Mouse (Mus musculus): Measurements from ENCODE around the gene Rbp7. TPM values are rescaled to one million over a fixed set of nuclear protein-coding genes. Genes with fewer than 3 reads are reported as not detected.

Gene Rbp7
- polyA plus RNA-seq (2015; fragmentation: Nextera tagmentation; extraction: Ambion mirVana), result 0.14 TPM in 1 of 2 replicates, not detected in the other

GRCm38 (mm10) chr4:149454879-149455278, at the start of gene Rbp7:
Gene Rbp7 (minus strand): TSS chr4:149454978.
- H3K27me3 ChIP-seq (ENCODE audit: control insufficient read depth, insufficient read depth, low read depth, low read length), result no peaks in the 10 kb centered on the region
- H3K4me1 ChIP-seq (ENCODE audit: control insufficient read depth, low read depth, low read length), result no peaks in the 10 kb centered on the region
- no peak within 1 kb of the TSS for H3K4me3 ChIP-seq (ENCODE audit: low read depth, low read length)
- 52% methylated on average over 8 of the region's 8 CpGs for WGBS (ENCODE audit: insufficient replicate concordance)
- H3K36me3 ChIP-seq (ENCODE audit: control insufficient read depth, insufficient read depth), result no peaks in the 10 kb centered on the region
- no peak within 1 kb of the TSS for H3K27ac ChIP-seq (ENCODE audit: low read length)
- no peak within 1 kb of the TSS for H3K4me2 ChIP-seq (ENCODE audit: low read depth, low read length)
- ATAC-seq (ENCODE audit: low read depth), result no peak
- H3K9me3 ChIP-seq (replicated peaks; ENCODE audit: control insufficient read depth, low read length), result no peaks in the 10 kb centered on the region
- no peak within 1 kb of the TSS for H3K9ac ChIP-seq (ENCODE audit: low read depth, low read length)

GRCm38 (mm10) chr4:149504363-149504762, 49.6 kb upstream of the Rbp7 start:
- no peak overlapping the region for H3K4me3 ChIP-seq (ENCODE audit: low read depth, low read length)
- ATAC-seq (ENCODE audit: low read depth), result no peak
- WGBS (ENCODE audit: insufficient replicate concordance), result 68% methylated on average over 5 of the region's 5 CpGs
- no peak overlapping the region for H3K27ac ChIP-seq (ENCODE audit: low read length)
- H3K9me3 ChIP-seq (replicated peaks; ENCODE audit: control insufficient read depth, low read length), result no peaks in the 10 kb centered on the region
- no peaks in the 10 kb centered on the region for H3K4me1 ChIP-seq (ENCODE audit: control insufficient read depth, low read depth, low read length)
- no peaks in the 10 kb centered on the region for H3K36me3 ChIP-seq (ENCODE audit: control insufficient read depth, insufficient read depth)
- H3K9ac ChIP-seq (ENCODE audit: low read depth, low read length), result no peak overlapping the region
- H3K4me2 ChIP-seq (ENCODE audit: low read depth, low read length), result no peak overlapping the region
- no peaks in the 10 kb centered on the region for H3K27me3 ChIP-seq (ENCODE audit: control insufficient read depth, insufficient read depth, low read depth, low read length)

DNA sequence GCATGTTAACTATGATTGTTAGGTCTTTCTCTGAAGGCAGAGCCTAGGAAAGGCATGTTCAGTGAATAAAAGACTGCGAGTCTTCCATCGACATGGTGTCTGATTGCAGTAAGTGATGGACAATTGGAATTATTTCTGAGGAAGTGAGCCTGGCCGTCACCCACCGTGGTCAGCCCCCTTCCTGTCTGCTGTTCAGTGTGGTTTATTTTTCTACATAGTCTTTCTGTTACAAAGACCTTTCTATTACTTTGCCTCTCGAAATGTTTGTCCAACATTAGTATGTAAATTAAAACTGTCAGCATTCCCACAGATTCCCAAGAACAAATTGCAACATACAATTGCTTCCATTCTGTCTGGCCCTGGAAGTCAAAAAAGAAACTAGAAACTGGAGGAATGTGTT, 45.0 kb upstream of the Rbp7 start:
- Histone ChIP-seq H3K4me2 (ENCODE audit: low read depth, low read length) (no peak overlapping the region), H3K9me3 (replicated peaks; ENCODE audit: control insufficient read depth, low read length) (no peaks in the 10 kb centered on the region), H3K4me3 (ENCODE audit: low read depth, low read length) (no peak overlapping the region), H3K4me1 (ENCODE audit: control insufficient read depth, low read depth, low read length) (no peaks in the 10 kb centered on the region), H3K27me3 (ENCODE audit: control insufficient read depth, insufficient read depth, low read depth, low read length) (no peaks in the 10 kb centered on the region), H3K36me3 (ENCODE audit: control insufficient read depth, insufficient read depth) (peaks cover 6% of the 10 kb centered on the region; the same call in 1 of the 2 replicates), H3K27ac (ENCODE audit: low read length) (no peak overlapping the region), H3K9ac (ENCODE audit: low read depth, low read length) (no peak overlapping the region)
- ATAC-seq (ENCODE audit: low read depth), result no peak
- 43% methylated on average over 5 of the region's 5 CpGs for WGBS (ENCODE audit: insufficient replicate concordance)

DNA sequence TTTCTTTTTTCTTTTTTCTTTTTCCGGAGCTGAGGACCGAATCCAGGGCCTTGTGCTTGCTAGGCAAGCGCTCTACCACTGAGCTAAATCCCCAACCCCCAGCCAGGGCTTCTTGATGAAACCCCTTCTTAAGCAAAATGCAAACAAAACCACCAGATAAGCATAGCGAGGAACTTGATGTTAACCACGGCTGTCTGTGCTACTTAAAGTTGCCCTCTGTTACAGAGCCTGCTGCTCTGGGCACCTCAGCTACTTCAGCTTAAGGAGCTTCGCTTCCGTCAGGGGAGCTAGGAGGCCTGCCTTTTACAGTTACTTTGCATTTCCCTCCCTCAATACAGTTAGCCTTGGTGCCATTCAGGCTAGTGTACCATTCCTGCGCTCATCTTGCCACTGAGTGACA, 44.1 kb upstream of the Rbp7 start:
- Histone ChIP-seq H3K9ac (ENCODE audit: low read depth, low read length) (no peak overlapping the region), H3K36me3 (ENCODE audit: control insufficient read depth, insufficient read depth) (peaks cover 11% of the 10 kb centered on the region; the same call in 1 of the 2 replicates), H3K27me3 (ENCODE audit: control insufficient read depth, insufficient read depth, low read depth, low read length) (no peaks in the 10 kb centered on the region), H3K9me3 (replicated peaks; ENCODE audit: control insufficient read depth, low read length) (no peaks in the 10 kb centered on the region), H3K4me2 (ENCODE audit: low read depth, low read length) (no peak overlapping the region), H3K4me1 (ENCODE audit: control insufficient read depth, low read depth, low read length) (no peaks in the 10 kb centered on the region), H3K27ac (ENCODE audit: low read length) (no peak overlapping the region), H3K4me3 (ENCODE audit: low read depth, low read length) (no peak overlapping the region)
- ATAC-seq (ENCODE audit: low read depth), result no peak
- 63% methylated on average over 8 of the region's 8 CpGs for WGBS (ENCODE audit: insufficient replicate concordance)

GRCm38 (mm10) chr4:149496612-149497011, 41.8 kb upstream of the Rbp7 start:
- no peaks in the 10 kb centered on the region for H3K9me3 ChIP-seq (replicated peaks; ENCODE audit: control insufficient read depth, low read length)
- no peaks in the 10 kb centered on the region for H3K27me3 ChIP-seq (ENCODE audit: control insufficient read depth, insufficient read depth, low read depth, low read length)
- no peak overlapping the region for H3K4me2 ChIP-seq (ENCODE audit: low read depth, low read length)
- no peaks in the 10 kb centered on the region for H3K4me1 ChIP-seq (ENCODE audit: control insufficient read depth, low read depth, low read length)
- peaks cover 15% of the 10 kb centered on the region for H3K36me3 ChIP-seq (ENCODE audit: control insufficient read depth, insufficient read depth)
- no peak for ATAC-seq (ENCODE audit: low read depth)
- H3K27ac ChIP-seq (ENCODE audit: low read length), result no peak overlapping the region
- H3K9ac ChIP-seq (ENCODE audit: low read depth, low read length), result no peak overlapping the region
- no peak overlapping the region for H3K4me3 ChIP-seq (ENCODE audit: low read depth, low read length)
- WGBS (ENCODE audit: insufficient replicate concordance), result 68% methylated on average over 2 of the region's 2 CpGs

DNA sequence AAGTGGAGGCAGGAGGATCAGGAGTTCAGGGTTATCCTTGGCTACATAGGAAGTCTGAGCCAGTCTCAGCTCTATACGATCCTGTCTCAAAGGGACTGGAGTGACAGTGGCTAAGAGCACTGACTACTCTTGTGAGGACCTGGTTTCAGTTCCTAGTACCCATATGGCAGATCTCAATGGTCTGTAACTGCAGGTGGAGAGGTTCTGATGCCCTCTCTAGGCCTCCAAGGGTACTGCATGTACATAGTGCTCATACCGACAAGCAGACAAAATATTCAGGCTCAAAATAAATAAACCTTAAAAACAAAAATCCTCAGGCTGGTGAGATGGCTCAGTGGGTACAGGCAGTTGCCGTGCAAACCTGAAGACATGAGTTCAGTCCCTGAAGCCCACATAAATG, 36.4 kb upstream of the Rbp7 start:
- Histone ChIP-seq H3K9ac (ENCODE audit: low read depth, low read length) (no peak overlapping the region), H3K4me1 (ENCODE audit: control insufficient read depth, low read depth, low read length) (peaks cover 5% of the 10 kb centered on the region), H3K27me3 (ENCODE audit: control insufficient read depth, insufficient read depth, low read depth, low read length) (no peaks in the 10 kb centered on the region), H3K4me3 (ENCODE audit: low read depth, low read length) (no peak overlapping the region), H3K4me2 (ENCODE audit: low read depth, low read length) (no peak overlapping the region), H3K36me3 (ENCODE audit: control insufficient read depth, insufficient read depth) (peaks cover 24% of the 10 kb centered on the region), H3K27ac (ENCODE audit: low read length) (no peak overlapping the region), H3K9me3 (replicated peaks; ENCODE audit: control insufficient read depth, low read length) (no peaks in the 10 kb centered on the region)
- no peak for ATAC-seq (ENCODE audit: low read depth)
- 84% methylated on average over 3 of the region's 3 CpGs for WGBS (ENCODE audit: insufficient replicate concordance)

DNA sequence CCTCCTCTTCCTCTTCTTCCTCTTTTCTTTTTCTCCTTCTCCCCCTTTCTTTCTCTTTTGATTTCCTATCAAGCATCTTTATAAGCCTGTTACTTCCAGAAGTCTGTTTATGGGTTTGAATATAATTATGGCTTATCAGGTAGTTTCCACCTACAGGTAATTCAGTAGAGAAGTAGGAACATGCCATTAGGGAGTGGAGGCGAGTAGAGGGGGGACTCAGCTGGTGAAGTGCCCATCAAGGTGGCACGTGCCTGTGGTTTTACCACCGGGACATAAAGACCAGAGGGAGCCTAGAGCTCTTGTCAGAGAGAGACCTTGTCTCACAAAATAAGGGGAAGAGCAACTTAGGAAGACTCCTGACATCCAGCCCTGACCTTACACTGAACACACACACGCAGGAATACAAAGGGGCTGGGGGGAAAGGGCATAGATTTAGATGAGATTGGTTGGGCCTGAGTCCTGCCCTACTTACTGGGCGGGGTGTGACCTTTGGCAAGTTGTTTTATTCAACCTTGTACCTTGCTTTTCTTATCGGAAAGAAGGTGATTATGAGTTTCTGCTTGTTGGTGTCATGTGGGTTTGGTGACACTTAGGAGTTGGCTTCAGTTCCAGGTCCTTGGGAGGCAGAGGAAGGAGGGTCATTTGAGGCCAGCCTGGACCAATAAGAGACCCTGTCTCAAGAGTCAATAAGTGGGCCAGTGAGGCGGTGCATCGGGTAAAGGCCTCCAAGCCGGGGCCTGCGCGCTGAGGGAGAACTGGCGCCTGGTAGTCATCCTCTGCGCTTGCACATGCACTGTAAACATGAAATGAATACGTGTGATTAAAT, 34.9 kb upstream of the Rbp7 start:
- H3K36me3 ChIP-seq (ENCODE audit: control insufficient read depth, insufficient read depth), result peaks cover 21% of the 10 kb centered on the region
- 83% methylated on average over 14 of the region's 14 CpGs for WGBS (ENCODE audit: insufficient replicate concordance)

GRCm38 (mm10) chr4:149487729-149488128, 33.0 kb upstream of the Rbp7 start:
- Histone ChIP-seq H3K9ac (ENCODE audit: low read depth, low read length) (no peak overlapping the region), H3K9me3 (replicated peaks; ENCODE audit: control insufficient read depth, low read length) (no peaks in the 10 kb centered on the region), H3K4me2 (ENCODE audit: low read depth, low read length) (no peak overlapping the region), H3K4me1 (ENCODE audit: control insufficient read depth, low read depth, low read length) (peaks cover 9% of the 10 kb centered on the region), H3K4me3 (ENCODE audit: low read depth, low read length) (no peak overlapping the region), H3K27me3 (ENCODE audit: control insufficient read depth, insufficient read depth, low read depth, low read length) (no peaks in the 10 kb centered on the region), H3K27ac (ENCODE audit: low read length) (no peak overlapping the region), H3K36me3 (ENCODE audit: control insufficient read depth, insufficient read depth) (peaks cover 14% of the 10 kb centered on the region)
- WGBS (ENCODE audit: insufficient replicate concordance), result 85% methylated on average over 12 of the region's 12 CpGs
- ATAC-seq (ENCODE audit: low read depth), result no peak

More for the DNA sequence above, 34.9 kb upstream of the Rbp7 start:
- peaks cover 6% of the 10 kb centered on the region for H3K4me1 ChIP-seq (ENCODE audit: control insufficient read depth, low read depth, low read length)
- H3K27ac ChIP-seq (ENCODE audit: low read length), result no peak overlapping the region
- no peaks in the 10 kb centered on the region for H3K9me3 ChIP-seq (replicated peaks; ENCODE audit: control insufficient read depth, low read length)
- no peak overlapping the region for H3K4me2 ChIP-seq (ENCODE audit: low read depth, low read length)
- H3K27me3 ChIP-seq (ENCODE audit: control insufficient read depth, insufficient read depth, low read depth, low read length), result no peaks in the 10 kb centered on the region
- H3K9ac ChIP-seq (ENCODE audit: low read depth, low read length), result no peak overlapping the region
- no peak overlapping the region for H3K4me3 ChIP-seq (ENCODE audit: low read depth, low read length)
- ATAC-seq (ENCODE audit: low read depth), result no peak

DNA sequence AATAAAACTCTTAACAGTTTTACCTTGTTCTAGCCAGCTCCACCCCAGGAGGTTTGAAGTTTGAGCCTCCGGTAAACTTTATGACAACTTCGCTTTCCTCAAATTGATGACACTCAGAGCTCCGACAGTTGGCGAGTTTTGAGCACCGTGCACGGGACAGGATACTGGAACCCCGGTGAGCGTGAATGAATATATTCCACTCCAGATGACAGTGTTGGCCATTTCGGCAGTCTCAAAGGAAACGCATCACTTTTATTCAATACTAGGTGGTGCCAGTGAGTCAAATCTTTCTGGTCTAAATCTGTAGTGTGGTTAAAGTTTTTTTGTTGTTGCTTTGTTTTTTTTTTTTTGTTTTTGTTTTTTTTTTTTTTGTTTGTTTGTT, 31.0 kb upstream of the Rbp7 start:
- peak overlapping the region; percentile 53 for H3K27ac ChIP-seq (ENCODE audit: low read length)
- peak overlapping the region; percentile 82 for H3K4me2 ChIP-seq (ENCODE audit: low read depth, low read length)
- 0% methylated on average over 10 of the region's 10 CpGs for WGBS (ENCODE audit: insufficient replicate concordance)
- peaks cover 9% of the 10 kb centered on the region for H3K4me1 ChIP-seq (ENCODE audit: control insufficient read depth, low read depth, low read length)
- peak overlapping the region; percentile 70 for H3K4me3 ChIP-seq (ENCODE audit: low read depth, low read length)
- peak overlapping the region; percentile 69 for H3K9ac ChIP-seq (ENCODE audit: low read depth, low read length)
- H3K9me3 ChIP-seq (replicated peaks; ENCODE audit: control insufficient read depth, low read length), result no peaks in the 10 kb centered on the region
- no peaks in the 10 kb centered on the region for H3K27me3 ChIP-seq (ENCODE audit: control insufficient read depth, insufficient read depth, low read depth, low read length)
- no peak for ATAC-seq (ENCODE audit: low read depth)
- peaks cover 6% of the 10 kb centered on the region; the same call in 1 of the 2 replicates for H3K36me3 ChIP-seq (ENCODE audit: control insufficient read depth, insufficient read depth)
